Mouse (Mus musculus) naive thymus-derived CD4-positive, alpha-beta T cell, adult 2 months (primary cell): ENCODE results near the gene Fau.

Source experiments
- DNase-seq: peaks from one replicate; pipeline ENCODE4 v3.0.0-alpha.2; 2011; ENCODE audit warnings: low read depth

Fau gene

DNA sequence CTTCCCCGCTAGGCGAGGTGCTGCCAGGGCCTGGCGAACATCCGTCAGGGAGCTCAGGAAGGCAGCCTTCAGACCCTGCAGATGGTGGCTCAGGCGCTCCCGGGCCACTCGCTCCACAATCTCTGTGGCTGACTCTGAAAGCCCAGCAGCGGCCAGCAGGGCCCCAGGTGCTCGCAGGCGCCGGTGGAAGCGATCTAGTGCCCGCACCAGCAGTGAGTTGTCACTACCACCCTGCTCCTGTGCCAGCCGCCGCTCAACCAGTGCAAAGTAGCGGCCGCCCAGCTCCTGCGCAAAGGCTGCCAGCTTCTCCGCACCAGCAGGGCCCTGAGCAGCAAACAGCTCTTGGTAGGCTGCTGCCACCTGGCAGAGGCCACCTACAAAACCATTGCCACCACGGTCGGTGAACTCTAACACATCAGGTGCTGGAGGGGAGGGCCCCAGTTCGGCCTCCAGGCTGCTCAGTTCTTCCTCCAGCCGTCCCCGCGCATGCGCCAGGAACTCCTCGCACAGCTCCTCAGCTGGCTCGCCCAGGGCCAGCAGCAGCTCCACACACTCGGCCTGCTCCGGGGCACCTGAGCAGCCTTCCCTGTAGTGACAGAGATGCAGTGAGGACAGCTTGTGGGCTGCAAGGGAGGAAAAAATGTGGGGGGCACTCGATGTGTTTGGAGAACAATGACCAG is 13.1 kb downstream of the Fau start:
- DNase-seq, result peak; percentile 55

DNA sequence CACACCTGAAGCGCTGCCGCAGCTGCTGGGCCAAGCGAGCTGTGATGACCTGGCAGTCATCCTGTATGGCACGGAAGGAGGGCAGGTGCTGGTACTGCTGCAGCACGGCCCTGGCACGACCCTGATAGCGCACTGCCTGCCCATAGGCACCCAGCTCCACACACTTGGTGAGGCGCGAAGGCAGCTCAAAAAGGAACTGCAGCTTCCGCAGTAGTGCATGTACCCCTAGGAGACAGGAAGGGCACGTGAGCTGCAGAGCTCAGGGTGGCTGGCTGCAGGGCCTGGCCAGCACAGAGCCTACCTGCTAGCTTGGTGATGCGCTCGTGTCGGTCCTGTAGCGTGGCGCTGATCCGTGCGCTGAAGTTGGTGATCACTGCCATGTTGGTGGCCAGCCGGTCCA is 13.6 kb downstream of the Fau start:
- no peak for DNase-seq

DNA sequence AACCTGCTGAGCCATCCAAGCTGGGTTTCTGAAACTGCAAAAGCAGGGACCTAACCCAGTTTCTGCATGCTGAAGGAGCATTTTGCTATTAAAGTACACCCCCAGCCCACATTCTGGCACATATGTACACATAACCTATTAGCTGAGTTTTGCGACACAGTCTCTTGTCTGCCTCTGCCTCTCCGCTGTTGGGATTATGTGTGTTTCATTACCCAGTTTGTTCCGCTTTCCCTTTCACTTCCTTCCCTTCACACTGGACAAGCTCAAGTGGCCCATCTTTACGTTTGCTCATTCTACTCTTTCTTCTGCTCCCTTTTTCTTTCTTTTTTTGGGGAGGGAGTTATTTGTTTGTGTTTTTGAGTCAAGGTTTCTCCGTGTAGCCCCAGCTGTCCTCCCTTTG is 16.2 kb downstream of the Fau start:
- DNase-seq, result no peak

DNA sequence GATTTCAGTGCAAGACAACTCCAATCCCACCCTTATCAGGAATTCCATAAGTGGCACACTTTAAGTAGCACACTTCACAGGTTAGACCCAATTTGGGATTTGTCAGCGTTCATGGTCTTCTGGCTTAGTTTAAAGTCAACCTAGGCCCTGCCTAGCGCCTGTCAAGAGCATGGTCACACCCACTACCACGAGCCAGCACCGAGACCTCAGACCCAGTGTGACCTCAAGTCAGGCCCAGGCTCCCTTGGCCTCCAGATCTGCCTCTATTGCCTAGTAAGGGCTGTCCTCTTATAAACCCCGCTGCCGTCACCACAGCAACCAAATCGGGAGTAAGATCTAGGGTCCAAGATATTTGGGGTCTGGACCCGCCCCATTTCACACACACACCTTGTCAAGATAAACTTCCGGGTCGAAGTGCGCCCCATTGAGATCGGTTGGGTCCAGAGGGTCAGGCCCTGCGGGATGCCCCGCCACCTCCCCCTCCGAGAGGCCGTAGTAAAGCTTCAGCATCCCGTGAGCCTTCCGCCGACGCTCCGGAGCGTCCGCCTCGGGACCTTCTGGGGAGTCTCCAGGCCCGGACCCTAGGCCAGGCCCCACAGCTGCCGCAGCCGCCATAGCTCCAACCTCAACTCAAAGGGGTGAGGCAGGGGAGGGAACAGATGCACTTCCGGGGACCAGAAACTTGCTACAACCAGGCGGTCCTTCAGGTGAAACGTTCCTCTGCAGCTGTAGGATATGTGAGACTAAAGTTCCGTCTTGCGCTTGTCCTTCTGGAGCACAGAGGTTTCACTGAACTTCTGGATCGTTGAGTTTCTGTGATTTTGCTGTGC is 19.1 kb downstream of the Fau start, which contains the start of gene Vps51:
Gene Vps51, minus strand, starts transcription at position 668 of the 830 bp plus-strand sequence.
- DNase-seq, result peak; percentile 94

DNA sequence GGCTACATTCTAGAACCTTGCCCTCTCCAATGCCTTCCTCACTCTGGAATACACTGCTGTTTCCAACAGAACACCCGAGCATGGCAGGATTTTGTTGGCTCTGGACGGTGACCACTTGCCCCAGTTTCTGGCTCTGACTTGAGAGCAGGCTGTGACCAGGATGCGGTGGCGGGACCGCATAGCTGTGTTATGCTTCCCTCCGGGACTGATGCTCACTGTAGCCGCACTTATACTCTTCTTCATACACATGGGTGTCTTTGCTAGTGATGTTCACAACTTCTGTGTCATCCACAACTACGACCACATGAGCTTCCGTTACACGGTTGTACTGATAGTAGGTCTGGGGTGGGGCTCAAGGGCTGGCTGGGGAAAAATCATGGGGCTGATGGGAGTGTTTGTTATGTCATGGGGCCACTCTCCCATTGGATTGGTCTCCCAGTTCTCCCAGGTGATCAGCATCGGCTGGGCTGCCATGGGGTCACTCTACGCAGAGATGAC is 22.4 kb downstream of the Fau start, which contains the start of gene Tmem262:
Gene Tmem262, plus strand, starts transcription at position 51 of the 498 bp plus-strand sequence.
- DNase-seq, result no peak

DNA sequence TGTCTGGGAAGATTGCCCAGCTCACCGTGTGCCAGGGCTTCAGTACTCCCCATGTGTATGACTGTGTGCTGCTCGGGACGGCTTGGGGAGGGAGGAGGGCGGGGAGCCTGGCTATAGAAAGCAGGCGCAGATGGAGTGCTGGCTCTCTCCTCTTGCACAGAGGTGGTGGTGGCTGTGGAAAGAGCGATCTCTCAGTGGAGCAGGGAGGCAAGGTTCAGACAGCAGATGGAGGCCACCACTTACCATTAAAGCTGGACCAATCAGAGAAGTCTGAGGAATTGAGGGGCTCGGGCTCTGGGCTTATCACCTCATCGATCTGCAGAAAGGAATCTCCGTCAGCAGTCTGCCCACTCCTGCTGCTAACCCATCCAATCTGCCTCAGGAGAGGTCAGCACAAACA is 24.5 kb downstream of the Fau start, which contains the start of gene Gm28374:
Gene Gm28374, minus strand, starts transcription at position 101 of the 400 bp plus-strand sequence.
- no peak for DNase-seq

DNA sequence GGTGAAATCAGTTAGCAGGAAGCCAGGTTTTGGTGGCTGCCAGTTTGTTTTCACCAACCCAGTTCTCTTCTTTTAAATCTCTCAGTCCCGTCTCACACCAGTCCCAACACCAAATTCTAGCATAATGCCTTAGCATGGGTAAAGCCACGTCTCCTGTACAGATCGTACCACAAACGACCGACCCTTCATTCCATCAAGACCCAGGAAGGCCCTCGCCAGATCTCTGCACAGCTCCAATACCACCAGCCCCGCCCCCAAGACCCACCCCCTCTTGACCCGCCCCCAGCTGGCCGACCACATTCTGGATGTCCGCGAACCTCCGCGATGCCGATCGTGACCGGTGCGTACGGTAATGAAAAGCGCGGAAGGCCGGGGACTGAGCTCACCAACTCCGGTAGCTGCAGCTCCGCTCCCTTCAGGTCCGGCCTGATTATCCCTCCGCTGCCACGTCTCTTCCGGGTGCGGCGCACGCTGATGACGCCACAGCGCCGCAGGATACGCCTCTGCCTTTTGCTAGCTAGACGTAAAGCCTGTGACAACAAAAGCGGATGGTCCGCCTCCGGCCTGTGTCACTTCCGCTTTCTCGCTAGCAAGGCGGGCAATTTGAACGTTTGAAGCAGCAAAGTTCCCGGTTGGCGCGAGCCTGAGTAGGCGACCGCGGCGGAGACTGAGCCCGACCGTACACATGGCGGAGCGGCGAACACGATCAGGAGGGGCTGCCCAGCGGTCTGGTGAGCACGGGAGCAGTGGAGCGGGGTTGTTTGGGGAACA is 27.0 kb downstream of the Fau start, which contains the start of the genes Zfpl1 and Cdca5:
Gene Zfpl1, minus strand, starts transcription at position 479 of the 771 bp plus-strand sequence.
Gene Cdca5, plus strand, starts transcription at position 506 of the 771 bp plus-strand sequence.
- peak; percentile 98 for DNase-seq

DNA sequence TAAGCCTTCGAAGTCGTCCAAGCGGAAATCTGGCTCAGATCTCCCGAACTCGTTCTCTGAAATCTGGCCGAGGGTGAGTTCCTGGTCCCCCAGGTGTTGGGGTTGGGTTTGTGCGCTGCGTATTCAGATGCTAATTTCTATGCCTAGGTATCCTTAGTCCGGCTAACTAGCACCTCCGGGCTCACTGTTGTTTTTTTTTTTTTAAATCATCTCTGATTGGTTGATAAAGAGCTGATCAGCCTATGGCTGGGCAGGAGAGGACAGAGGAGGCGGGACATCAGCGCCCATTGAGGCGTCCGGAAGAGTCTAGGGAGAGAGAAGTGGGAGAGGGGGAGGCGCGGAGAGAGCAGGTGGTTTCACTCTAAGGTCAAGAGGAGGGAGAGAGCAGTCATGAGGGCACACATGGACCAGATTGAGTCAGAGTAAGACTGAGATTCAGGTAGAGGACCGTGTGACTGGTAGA is 27.8 kb downstream of the Fau start:
- peak; percentile 84 for DNase-seq

DNA sequence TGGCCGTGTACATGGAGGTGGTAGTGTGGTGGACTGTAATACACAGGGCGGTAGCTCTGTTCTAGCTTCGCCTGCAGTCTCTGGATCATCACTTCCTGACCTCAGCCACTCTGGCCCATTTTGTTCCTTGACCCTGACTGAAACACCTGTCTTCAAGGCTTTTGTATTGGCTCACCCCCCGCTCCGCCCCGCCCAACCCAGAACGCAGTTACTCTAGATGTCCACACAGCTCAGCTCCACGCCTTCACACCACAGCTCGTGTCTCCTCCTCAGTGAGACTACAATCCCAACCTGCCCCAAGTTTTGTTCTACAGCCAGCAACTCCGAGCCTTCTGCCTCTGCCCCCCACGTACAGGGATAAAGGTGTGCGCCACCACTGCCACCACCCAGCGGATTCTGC is 31.2 kb downstream of the Fau start:
- DNase-seq, result no peak

DNA sequence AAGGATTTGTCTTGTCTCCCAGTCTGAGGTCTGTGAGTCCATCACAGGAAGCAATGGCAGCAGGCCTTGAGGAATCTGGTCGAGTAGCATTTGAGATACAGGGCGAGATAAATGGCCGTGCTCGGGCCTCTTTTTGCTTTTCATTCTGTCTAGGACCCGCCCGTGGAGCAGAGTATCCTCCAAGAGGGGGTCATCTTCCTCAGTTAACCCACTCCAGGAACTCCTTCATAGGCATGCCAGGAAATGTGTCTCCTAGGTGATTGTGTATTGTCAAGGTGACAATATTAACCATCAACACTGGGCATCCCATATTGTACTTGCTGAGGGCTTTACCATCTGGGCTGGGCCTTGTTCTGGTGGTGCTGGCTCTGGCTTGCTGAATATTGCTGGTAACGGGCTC is 36.5 kb downstream of the Fau start, which contains the start of gene AC131692.1:
Gene AC131692.1, plus strand, starts transcription at position 301 of the 400 bp plus-strand sequence.
- no peak for DNase-seq

DNA sequence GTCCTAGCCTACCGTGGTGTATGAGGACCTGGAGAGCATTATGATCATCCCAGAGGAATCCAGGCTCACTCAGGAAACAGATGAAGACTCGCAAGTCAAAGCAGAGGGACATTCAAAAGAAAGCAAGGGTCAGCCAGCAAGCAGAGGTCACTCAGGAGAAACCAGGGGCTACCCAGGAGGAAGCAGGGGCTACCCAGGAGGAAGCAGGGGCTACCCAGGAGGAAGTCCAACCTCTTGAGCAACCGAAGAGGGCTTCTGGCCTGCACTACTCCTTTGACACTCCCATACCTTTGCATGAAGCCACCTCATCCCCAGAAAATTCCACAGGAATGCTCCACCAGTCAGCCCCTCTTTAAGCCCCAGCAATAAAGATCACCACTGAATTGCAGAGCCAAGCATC is 40.2 kb downstream of the Fau start:
- no peak for DNase-seq

DNA sequence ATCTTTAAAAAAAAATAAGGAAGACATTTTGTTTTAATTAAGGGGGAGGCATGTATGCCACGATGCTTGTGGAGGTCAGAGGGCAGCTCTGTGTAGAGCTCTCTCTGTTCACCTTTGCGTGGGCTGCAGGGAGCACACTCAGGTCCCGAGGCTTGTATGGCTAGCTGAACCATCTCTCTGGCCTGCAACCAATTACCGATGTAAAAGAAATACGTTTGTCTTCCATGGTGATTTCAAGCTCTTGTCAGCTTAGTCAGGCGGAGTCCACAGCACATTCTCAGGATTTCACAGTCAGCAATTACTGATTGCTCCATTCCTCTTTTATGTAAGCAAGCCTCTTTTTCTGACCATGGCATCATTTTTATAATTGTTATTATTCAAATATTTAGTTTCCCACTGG is 43.5 kb downstream of the Fau start:
- no peak for DNase-seq

DNA sequence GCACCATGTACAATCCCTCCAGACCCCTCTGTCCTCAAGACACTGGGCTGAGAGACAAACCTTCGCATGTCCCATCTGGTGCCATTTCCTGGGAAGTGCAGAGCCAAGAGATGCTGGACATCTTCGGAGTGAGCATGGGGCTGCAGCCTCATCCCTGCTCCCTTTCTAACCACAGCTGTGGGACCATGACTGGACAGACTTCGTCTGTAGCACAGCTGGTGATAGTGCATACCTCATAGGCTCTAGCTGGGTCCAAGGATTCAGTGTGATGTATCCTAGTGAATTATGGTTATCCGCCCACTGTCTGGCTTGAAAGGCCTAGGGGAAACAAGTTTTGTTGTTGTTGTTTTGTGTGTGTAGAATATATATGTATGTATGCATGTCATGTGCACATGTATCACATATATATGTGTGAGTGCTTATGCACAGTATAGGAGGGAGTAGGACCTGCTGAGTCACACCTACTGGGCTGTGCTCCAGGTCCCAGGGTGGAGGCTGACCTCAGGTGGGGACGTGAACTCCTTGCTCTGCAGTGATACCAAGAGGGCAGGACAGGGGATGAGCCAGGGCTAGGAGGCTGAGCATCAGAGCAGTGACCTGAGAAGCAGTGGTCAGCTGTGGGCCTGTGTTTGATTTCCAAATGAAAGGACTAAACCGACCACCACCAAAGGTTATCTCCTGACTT is 44.7 kb downstream of the Fau start:
- DNase-seq, result no peak

DNA sequence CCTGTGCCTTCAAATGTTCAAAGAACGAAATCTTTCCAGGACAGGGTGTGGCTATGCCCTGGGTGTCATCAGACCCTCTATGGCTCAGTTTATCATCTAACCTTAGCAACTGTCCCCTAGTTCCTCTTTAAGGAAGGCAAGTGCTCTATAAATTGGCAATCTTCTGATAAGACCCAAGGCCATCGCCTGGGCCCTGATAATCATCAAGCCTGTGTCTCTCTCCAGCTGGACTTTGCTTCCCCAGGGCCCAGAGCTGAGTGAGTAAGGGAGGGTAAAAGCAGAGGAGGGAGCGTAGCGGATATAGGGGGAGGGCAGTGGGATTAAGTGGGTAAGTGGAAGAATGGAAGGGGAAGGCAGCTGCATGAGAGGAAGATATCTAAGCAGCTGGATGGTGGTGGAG is 46.8 kb downstream of the Fau start:
- DNase-seq, result no peak

DNA sequence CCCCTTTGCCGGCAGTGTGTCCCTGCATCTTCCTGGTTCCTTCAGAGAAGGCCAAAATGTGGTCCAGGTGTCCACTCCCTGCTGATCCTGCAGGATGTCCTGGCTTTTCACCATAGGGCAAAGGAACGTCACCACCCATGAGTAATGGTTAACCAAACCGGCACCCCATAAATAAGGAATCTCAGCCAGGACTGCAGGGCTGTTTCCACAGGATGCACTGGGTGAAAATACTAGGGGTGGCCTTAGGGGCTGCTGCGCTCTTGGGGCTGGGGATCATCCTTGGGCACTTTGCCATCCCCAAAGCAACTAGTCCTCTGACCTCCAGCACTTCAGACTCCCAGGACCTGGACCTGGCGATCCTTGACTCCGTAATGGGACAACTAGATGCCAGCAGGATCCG is 47.9 kb downstream of the Fau start, which contains the start of gene Naaladl1:
Gene Naaladl1, plus strand, starts transcription at position 197 of the 400 bp plus-strand sequence.
- DNase-seq, result no peak
